Mouse (Mus musculus): ENCODE results near the gene Tbr1. TPM values are rescaled to one million over a fixed set of nuclear protein-coding genes. Genes with fewer than 3 reads are reported as not detected.
A peak's percentile ranks its signal among the peaks of the same experiment; 100 is the strongest.

Tbr1 gene
- polyA plus RNA-seq, 1 experiment from 2014 or later, result 0.38 TPM

GRCm38 (mm10) chr2:61814548-61815473, 12.1 kb downstream of the Tbr1 start:
- Histone ChIP-seq H3K27me3 (replicated peaks; ENCODE audit: control insufficient read depth, insufficient read depth, low read length) (peaks cover 74% of the 10 kb centered on the region), H3K4me2 (ENCODE audit: low read depth, low read length) (peak overlapping the region; percentile 94), H3K4me3 (ENCODE audit: low read depth, low read length) (peak overlapping the region; percentile 46), H3K36me3 (ENCODE audit: control insufficient read depth, insufficient read depth, low read length) (no peaks in the 10 kb centered on the region), H3K9ac (ENCODE audit: low read depth, low read length) (peak overlapping the region; percentile 71), H3K27ac (replicated peaks; ENCODE audit: low read depth, low read length) (peak overlapping the region; percentile 56; the same call in 1 of the 2 replicates), H3K9me3 (ENCODE audit: control insufficient read depth, low read length) (no peaks in the 10 kb centered on the region), H3K4me1 (ENCODE audit: control insufficient read depth, insufficient read depth, low read length) (peaks cover 6% of the 10 kb centered on the region; the same call in 1 of the 2 replicates)
- 5% methylated on average over 23 of the region's 50 CpGs for WGBS
- ATAC-seq (ENCODE audit: low read depth), result peak; percentile 66
- peak; percentile 56 for DNase-seq (ENCODE audit: low spot score)

- H3K4me1 ChIP-seq (ENCODE audit: control insufficient read depth, insufficient read depth, low read length), result peaks cover 6% of the 10 kb centered on the region; the same call in 1 of the 2 replicates
- H3K36me3 ChIP-seq (ENCODE audit: control insufficient read depth, insufficient read depth, low read length), result no peaks in the 10 kb centered on the region
- H3K4me3 ChIP-seq (ENCODE audit: low read depth, low read length), result peak overlapping the region; percentile 46
- H3K27ac ChIP-seq (replicated peaks; ENCODE audit: low read depth, low read length), result peak overlapping the region; percentile 56
- no peaks in the 10 kb centered on the region for H3K9me3 ChIP-seq (ENCODE audit: control insufficient read depth, low read length)
- H3K9ac ChIP-seq (ENCODE audit: low read depth, low read length), result peak overlapping the region; percentile 71
- peaks cover 72% of the 10 kb centered on the region for H3K27me3 ChIP-seq (replicated peaks; ENCODE audit: control insufficient read depth, insufficient read depth, low read length)
- DNase-seq (ENCODE audit: low spot score), result peak; percentile 86
- ATAC-seq (ENCODE audit: low read depth), result peak; percentile 62
- WGBS, result 8% methylated on average over 12 of the region's 66 CpGs
- H3K4me2 ChIP-seq (ENCODE audit: low read depth, low read length), result peak overlapping the region; percentile 94
Measured at GRCm38 (mm10) chr2:61815583-61816313, 13.0 kb downstream of the Tbr1 start.

- Histone ChIP-seq H3K4me1 (ENCODE audit: control insufficient read depth, insufficient read depth, low read length) (peaks cover 6% of the 10 kb centered on the region; the same call in 1 of the 2 replicates), H3K36me3 (ENCODE audit: control insufficient read depth, insufficient read depth, low read length) (no peaks in the 10 kb centered on the region), H3K27me3 (replicated peaks; ENCODE audit: control insufficient read depth, insufficient read depth, low read length) (peaks cover 55% of the 10 kb centered on the region), H3K4me2 (ENCODE audit: low read depth, low read length) (no peak overlapping the region), H3K9me3 (ENCODE audit: control insufficient read depth, low read length) (no peaks in the 10 kb centered on the region), H3K27ac (replicated peaks; ENCODE audit: low read depth, low read length) (no peak overlapping the region), H3K9ac (ENCODE audit: low read depth, low read length) (no peak overlapping the region), H3K4me3 (ENCODE audit: low read depth, low read length) (no peak overlapping the region)
- DNase-seq (ENCODE audit: low spot score) (no peak), ATAC-seq (ENCODE audit: low read depth) (no peak)
- 82% methylated on average over 1 of the region's 1 CpGs for WGBS
Measured at GRCm38 (mm10) chr2:61818197-61818596, 15.5 kb downstream of the Tbr1 start.

DNA sequence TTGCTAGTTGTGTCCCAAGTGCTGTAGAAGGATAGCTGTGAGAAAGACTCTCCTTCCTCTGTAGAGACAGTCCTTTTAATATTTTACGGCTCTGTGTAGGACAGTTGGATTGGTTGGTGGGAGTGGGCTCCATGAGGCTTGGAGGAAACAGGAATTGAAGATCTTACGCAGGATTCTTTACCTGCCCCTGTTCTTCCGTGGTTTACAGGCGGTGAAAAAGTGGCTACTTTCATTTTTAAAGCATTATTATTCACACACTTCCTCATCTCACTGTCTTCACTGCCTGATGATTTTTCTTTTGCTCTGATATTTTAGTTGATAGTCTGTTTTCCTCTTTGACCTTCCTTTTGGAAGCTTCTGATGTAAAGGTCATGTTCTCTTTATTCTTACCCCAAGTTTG, 17.5 kb downstream of the Tbr1 start:
- ATAC-seq (ENCODE audit: low read depth), result no peak
- no peaks in the 10 kb centered on the region for H3K9me3 ChIP-seq (ENCODE audit: control insufficient read depth, low read length)
- peaks cover 41% of the 10 kb centered on the region for H3K27me3 ChIP-seq (replicated peaks; ENCODE audit: control insufficient read depth, insufficient read depth, low read length)
- H3K9ac ChIP-seq (ENCODE audit: low read depth, low read length), result no peak overlapping the region
- peaks cover 6% of the 10 kb centered on the region; the same call in 1 of the 2 replicates for H3K4me1 ChIP-seq (ENCODE audit: control insufficient read depth, insufficient read depth, low read length)
- DNase-seq (ENCODE audit: low spot score), result no peak
- H3K4me3 ChIP-seq (ENCODE audit: low read depth, low read length), result no peak overlapping the region
- no peaks in the 10 kb centered on the region for H3K36me3 ChIP-seq (ENCODE audit: control insufficient read depth, insufficient read depth, low read length)
- no peak overlapping the region for H3K4me2 ChIP-seq (ENCODE audit: low read depth, low read length)
- WGBS, result 74% methylated on average over 4 of the region's 4 CpGs
- H3K27ac ChIP-seq (replicated peaks; ENCODE audit: low read depth, low read length), result no peak overlapping the region

DNA sequence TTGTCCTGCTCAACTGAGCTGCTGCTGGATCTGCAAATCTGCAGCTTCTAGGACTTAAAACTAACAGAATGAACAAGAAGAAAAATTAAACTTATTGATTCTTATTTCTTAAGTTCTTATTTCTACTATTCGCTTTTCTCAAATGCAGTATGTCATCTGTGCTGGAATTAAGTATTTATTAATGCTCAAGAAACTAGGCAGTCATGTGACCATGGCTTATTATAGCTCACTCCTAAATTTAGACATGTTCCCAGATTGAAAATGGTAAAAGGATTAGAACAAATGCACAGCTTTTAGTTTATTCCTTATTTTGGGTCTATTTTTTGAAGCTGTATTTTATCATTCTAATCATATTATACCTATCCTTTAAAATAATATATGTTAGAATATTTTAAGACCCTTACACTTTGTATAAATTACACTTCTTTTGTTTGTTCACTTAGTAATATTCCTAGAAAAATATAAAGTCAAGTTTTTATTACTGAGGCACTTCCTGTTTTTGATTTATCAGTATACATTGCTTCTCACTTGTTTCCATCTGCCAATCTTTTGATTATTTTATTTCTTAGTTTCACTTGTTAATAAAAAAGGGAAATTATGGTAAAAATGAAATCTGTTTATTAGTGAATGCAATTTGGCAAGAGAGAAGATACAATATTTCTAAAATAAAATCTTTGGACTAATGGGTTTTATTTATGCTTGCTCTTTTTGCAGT, 20.9 kb downstream of the Tbr1 start:
- ATAC-seq (ENCODE audit: low read depth) (no peak), DNase-seq (ENCODE audit: low spot score) (no peak)

DNA sequence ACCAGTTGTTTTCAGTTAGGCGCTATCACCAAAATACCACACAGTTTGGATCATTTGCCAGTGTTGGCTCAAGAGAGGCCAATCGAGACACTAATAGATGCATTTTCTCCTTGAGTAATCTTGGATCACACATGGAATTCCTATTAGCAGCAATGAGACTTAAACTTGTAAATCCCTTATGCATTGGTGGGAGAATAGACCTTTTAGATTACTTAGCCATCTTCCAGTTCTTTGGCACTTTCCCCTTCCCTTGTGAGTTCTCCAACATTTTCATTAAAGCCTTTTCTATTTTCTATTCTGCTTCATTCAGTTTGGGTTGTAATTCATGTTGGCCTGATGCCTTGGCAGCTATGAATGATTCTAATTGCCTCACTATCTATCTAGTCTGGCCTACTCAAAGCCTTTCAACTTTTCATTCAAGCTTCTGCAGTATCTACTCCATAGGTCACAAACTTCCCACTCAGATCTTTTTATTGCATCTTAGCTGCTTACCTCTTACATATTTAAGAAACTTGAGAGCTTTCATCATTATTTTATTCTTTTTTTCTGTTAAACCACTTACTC, 34.6 kb downstream of the Tbr1 start:
- DNase-seq (ENCODE audit: low spot score) (no peak), ATAC-seq (ENCODE audit: low read depth) (no peak)
- H3K4me1 ChIP-seq (ENCODE audit: control insufficient read depth, insufficient read depth, low read length), result no peaks in the 10 kb centered on the region
- H3K27ac ChIP-seq (replicated peaks; ENCODE audit: low read depth, low read length), result no peak overlapping the region
- no peaks in the 10 kb centered on the region for H3K27me3 ChIP-seq (replicated peaks; ENCODE audit: control insufficient read depth, insufficient read depth, low read length)
- no peak overlapping the region for H3K4me3 ChIP-seq (ENCODE audit: low read depth, low read length)
- no peaks in the 10 kb centered on the region for H3K36me3 ChIP-seq (ENCODE audit: control insufficient read depth, insufficient read depth, low read length)
- H3K4me2 ChIP-seq (ENCODE audit: low read depth, low read length), result no peak overlapping the region
- no peak overlapping the region for H3K9ac ChIP-seq (ENCODE audit: low read depth, low read length)
- no peaks in the 10 kb centered on the region for H3K9me3 ChIP-seq (ENCODE audit: control insufficient read depth, low read length)
- 85% methylated on average over 2 of the region's 2 CpGs for WGBS

More for the DNA sequence above, 20.9 kb downstream of the Tbr1 start:
- 78% methylated on average over 1 of the region's 1 CpGs for WGBS
- no peaks in the 10 kb centered on the region for H3K9me3 ChIP-seq (ENCODE audit: control insufficient read depth, low read length)
- no peak overlapping the region for H3K27ac ChIP-seq (replicated peaks; ENCODE audit: low read depth, low read length)
- no peak overlapping the region for H3K4me3 ChIP-seq (ENCODE audit: low read depth, low read length)
- no peaks in the 10 kb centered on the region for H3K4me1 ChIP-seq (ENCODE audit: control insufficient read depth, insufficient read depth, low read length)
- H3K36me3 ChIP-seq (ENCODE audit: control insufficient read depth, insufficient read depth, low read length), result no peaks in the 10 kb centered on the region
- H3K27me3 ChIP-seq (replicated peaks; ENCODE audit: control insufficient read depth, insufficient read depth, low read length), result peaks cover 23% of the 10 kb centered on the region
- H3K9ac ChIP-seq (ENCODE audit: low read depth, low read length), result no peak overlapping the region
- H3K4me2 ChIP-seq (ENCODE audit: low read depth, low read length), result no peak overlapping the region
